Mouse (Mus musculus): ENCODE results near the gene Tpcn2. TPM values are rescaled to one million over a fixed set of nuclear protein-coding genes. Genes with fewer than 3 reads are reported as not detected.
A peak's percentile ranks its signal among the peaks of the same experiment; 100 is the strongest.

The Tpcn2 gene
- polyA plus RNA-seq, 1 experiment from 2014 or later = 2.4 TPM

DNA sequence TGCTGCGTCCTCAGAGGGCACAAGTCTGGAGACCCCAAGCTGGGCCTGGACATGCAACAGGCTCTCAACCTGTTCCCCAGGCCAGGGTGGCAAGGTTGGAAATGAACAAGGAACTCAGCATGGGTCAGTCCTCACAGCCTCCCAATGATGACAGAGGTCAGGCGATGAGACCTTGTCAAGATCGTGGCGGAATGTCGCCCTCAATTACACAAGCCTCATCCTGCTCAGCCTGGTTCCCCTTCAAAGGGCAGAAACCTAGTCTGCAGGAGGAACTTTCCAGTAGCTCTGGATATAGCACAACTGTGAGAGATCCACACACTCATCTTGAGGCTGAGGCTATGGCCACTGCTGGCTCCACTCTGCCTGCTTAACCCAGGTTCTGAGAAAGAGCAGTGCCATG lies 12.9 kb downstream of the Tpcn2 start:
- no peak for DNase-seq (ENCODE audit: low spot score)
- H3K36me3 ChIP-seq (ENCODE audit: control insufficient read depth, insufficient read depth, low read length) = no peaks in the 10 kb centered on the region; the same call in none of the 2 replicates
- no peak overlapping the region for H3K4me3 ChIP-seq (ENCODE audit: low read depth, low read length)
- no peaks in the 10 kb centered on the region for H3K9me3 ChIP-seq (ENCODE audit: control insufficient read depth, low read length)
- no peak overlapping the region for H3K9ac ChIP-seq (ENCODE audit: low read length)
- no peaks in the 10 kb centered on the region for H3K27me3 ChIP-seq (ENCODE audit: control insufficient read depth, insufficient read depth, low read length)
- no peak overlapping the region for H3K27ac ChIP-seq (ENCODE audit: low read depth, low read length)
- no peaks in the 10 kb centered on the region for H3K4me1 ChIP-seq (replicated peaks; ENCODE audit: control insufficient read depth, insufficient read depth, low read length)
- 94% methylated on average over 5 of the region's 5 CpGs for WGBS
- no peak for ATAC-seq (replicated peaks; ENCODE audit: low FRiP score)
- no peak overlapping the region for H3K4me2 ChIP-seq (ENCODE audit: low read depth, low read length, severe bottlenecking)

DNA sequence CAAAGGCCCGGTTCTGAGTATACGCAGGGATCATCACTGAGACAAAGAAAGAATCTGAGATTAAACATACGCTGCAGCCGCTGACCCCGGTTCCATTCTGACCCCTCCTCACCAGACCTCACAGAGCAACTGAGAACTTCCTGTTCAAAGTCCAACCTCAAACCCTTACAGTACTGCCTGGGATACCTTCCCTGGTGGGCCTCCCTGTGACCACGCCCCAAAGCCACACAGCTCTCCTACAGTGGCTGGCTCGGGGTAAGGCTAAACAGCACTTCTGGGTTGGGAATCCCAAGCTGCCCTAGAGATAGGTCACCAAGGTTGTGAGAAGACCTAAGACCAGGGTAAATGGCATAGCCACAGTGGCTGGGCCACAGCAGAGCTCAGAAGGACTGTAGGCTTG lies 14.9 kb downstream of the Tpcn2 start:
- DNase-seq (ENCODE audit: low spot score) (no peak), ATAC-seq (replicated peaks; ENCODE audit: low FRiP score) (no peak)
- no peak overlapping the region for H3K4me3 ChIP-seq (ENCODE audit: low read depth, low read length)
- no peaks in the 10 kb centered on the region for H3K4me1 ChIP-seq (replicated peaks; ENCODE audit: control insufficient read depth, insufficient read depth, low read length)
- no peaks in the 10 kb centered on the region for H3K9me3 ChIP-seq (ENCODE audit: control insufficient read depth, low read length)
- no peaks in the 10 kb centered on the region; the same call in none of the 2 replicates for H3K36me3 ChIP-seq (ENCODE audit: control insufficient read depth, insufficient read depth, low read length)
- no peak overlapping the region for H3K9ac ChIP-seq (ENCODE audit: low read length)
- 91% methylated on average over 7 of the region's 7 CpGs for WGBS
- no peaks in the 10 kb centered on the region for H3K27me3 ChIP-seq (ENCODE audit: control insufficient read depth, insufficient read depth, low read length)
- H3K27ac ChIP-seq (ENCODE audit: low read depth, low read length) = no peak overlapping the region
- H3K4me2 ChIP-seq (ENCODE audit: low read depth, low read length, severe bottlenecking) = no peak overlapping the region

DNA sequence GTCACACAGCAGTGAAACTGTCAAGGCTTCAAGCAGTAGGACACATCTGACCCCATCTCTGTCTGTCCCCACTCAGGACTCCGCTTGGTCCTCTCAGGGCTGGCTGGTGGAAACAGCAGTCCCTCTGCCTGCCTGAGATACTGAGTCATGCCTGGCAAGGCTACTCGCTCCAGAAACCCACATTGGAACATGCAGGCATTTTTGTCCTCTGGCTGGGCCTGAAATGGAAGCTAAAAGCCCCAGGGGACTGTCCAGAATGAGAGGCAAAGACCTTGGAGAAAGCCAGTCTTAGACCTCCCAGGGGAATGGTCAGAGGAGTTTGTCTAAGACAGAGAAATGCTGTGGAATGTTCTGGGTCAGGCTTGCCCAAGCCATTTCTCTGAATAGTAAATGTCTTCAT lies 17.8 kb downstream of the Tpcn2 start:
- Histone ChIP-seq H3K4me2 (ENCODE audit: low read depth, low read length, severe bottlenecking) (no peak overlapping the region), H3K9me3 (ENCODE audit: control insufficient read depth, low read length) (no peaks in the 10 kb centered on the region), H3K4me3 (ENCODE audit: low read depth, low read length) (no peak overlapping the region), H3K4me1 (replicated peaks; ENCODE audit: control insufficient read depth, insufficient read depth, low read length) (no peaks in the 10 kb centered on the region), H3K36me3 (ENCODE audit: control insufficient read depth, insufficient read depth, low read length) (no peaks in the 10 kb centered on the region), H3K27me3 (ENCODE audit: control insufficient read depth, insufficient read depth, low read length) (no peaks in the 10 kb centered on the region), H3K9ac (ENCODE audit: low read length) (no peak overlapping the region), H3K27ac (ENCODE audit: low read depth, low read length) (no peak overlapping the region)
- ATAC-seq (replicated peaks; ENCODE audit: low FRiP score) (no peak), DNase-seq (ENCODE audit: low spot score) (no peak)
- WGBS = 95% methylated on average over 2 of the region's 2 CpGs

DNA sequence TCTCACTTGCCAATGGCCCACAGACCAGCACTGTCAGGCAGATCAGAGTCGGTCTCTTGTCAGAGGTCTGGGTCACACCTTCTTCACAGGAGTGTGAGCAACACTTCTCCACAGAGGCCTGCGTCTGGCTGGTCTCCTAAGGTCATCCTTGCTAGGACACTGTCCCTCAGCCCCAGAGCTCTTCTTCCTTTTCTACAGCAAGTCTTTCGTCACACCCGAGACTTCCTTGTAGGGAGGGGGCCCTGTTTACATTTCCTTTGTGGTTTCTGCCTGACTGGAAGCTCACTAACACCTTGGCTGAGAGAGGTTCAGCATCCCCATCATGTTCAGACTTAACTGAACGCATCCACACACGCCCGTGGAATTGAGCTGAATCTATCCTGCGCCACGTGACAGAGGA lies 19.6 kb downstream of the Tpcn2 start:
- DNase-seq (ENCODE audit: low spot score) (no peak), ATAC-seq (replicated peaks; ENCODE audit: low FRiP score) (no peak)
- no peaks in the 10 kb centered on the region for H3K27me3 ChIP-seq (ENCODE audit: control insufficient read depth, insufficient read depth, low read length)
- H3K4me2 ChIP-seq (ENCODE audit: low read depth, low read length, severe bottlenecking) = no peak overlapping the region
- no peak overlapping the region for H3K4me3 ChIP-seq (ENCODE audit: low read depth, low read length)
- H3K9me3 ChIP-seq (ENCODE audit: control insufficient read depth, low read length) = no peaks in the 10 kb centered on the region
- no peaks in the 10 kb centered on the region for H3K4me1 ChIP-seq (replicated peaks; ENCODE audit: control insufficient read depth, insufficient read depth, low read length)
- H3K9ac ChIP-seq (ENCODE audit: low read length) = no peak overlapping the region
- 90% methylated on average over 9 of the region's 9 CpGs for WGBS
- H3K36me3 ChIP-seq (ENCODE audit: control insufficient read depth, insufficient read depth, low read length) = no peaks in the 10 kb centered on the region
- H3K27ac ChIP-seq (ENCODE audit: low read depth, low read length) = no peak overlapping the region

DNA sequence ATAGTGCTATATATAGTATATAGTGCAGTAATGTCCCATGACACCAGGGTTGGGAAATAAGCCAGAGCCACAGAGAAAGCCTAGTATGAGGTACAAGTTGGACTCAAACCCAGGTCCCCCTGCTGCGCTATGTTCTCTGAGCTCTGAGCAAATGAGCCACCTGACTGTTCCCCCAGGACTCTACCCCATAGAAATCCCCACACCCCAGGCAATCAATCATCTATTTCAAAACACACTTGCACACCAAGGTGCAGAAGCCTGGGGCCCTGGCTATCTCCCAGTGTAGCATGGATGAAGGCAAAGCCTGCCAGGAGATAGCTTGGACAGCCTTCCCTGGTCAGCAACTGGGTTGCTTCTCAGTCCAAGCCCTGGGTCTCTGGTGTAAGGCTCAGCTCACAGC lies 27.7 kb downstream of the Tpcn2 start:
- Histone ChIP-seq H3K27ac (ENCODE audit: low read depth, low read length) (no peak overlapping the region), H3K4me1 (replicated peaks; ENCODE audit: control insufficient read depth, insufficient read depth, low read length) (no peaks in the 10 kb centered on the region), H3K27me3 (ENCODE audit: control insufficient read depth, insufficient read depth, low read length) (no peaks in the 10 kb centered on the region), H3K4me3 (ENCODE audit: low read depth, low read length) (no peak overlapping the region), H3K36me3 (ENCODE audit: control insufficient read depth, insufficient read depth, low read length) (no peaks in the 10 kb centered on the region), H3K4me2 (ENCODE audit: low read depth, low read length, severe bottlenecking) (no peak overlapping the region), H3K9me3 (ENCODE audit: control insufficient read depth, low read length) (no peaks in the 10 kb centered on the region), H3K9ac (ENCODE audit: low read length) (no peak overlapping the region)
- ATAC-seq (replicated peaks; ENCODE audit: low FRiP score) (no peak), DNase-seq (ENCODE audit: low spot score) (no peak)
- 94% methylated on average over 1 of the region's 1 CpGs for WGBS

DNA sequence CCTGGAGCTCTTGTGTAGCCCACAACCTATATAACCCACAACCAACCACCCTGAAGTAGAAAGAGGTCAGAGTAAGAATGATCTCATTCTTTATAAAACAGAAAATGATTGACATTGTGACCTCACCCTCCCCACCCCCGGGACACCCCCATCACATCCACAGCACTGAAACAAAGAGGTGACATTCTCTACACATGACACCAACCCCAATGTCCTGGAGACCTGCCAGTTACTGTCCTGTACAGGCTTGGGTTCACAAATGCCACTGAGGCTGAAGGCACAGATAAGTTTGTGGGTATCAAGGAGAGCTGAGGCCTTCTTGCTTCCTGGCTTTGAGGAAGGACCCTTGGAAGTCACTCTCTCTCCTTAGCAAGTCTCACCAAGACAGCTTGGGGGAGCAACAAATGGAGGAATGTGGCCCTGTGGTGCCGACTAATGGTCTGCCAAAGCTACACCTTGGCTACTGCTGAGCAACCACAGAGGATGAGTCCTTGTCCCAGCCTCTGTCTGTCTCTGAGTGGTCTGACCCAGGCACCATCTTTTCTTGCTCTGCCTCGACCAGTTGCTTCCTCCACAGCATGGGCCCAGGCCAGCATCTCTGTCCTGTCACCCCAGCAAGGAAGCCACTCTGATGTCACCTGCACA lies 29.7 kb downstream of the Tpcn2 start:
- Histone ChIP-seq H3K36me3 (ENCODE audit: control insufficient read depth, insufficient read depth, low read length) (no peaks in the 10 kb centered on the region), H3K9ac (ENCODE audit: low read length) (no peak overlapping the region), H3K4me2 (ENCODE audit: low read depth, low read length, severe bottlenecking) (no peak overlapping the region), H3K27me3 (ENCODE audit: control insufficient read depth, insufficient read depth, low read length) (no peaks in the 10 kb centered on the region), H3K9me3 (ENCODE audit: control insufficient read depth, low read length) (no peaks in the 10 kb centered on the region), H3K27ac (ENCODE audit: low read depth, low read length) (no peak overlapping the region), H3K4me3 (ENCODE audit: low read depth, low read length) (no peak overlapping the region), H3K4me1 (replicated peaks; ENCODE audit: control insufficient read depth, insufficient read depth, low read length) (no peaks in the 10 kb centered on the region)
- WGBS = 70% methylated on average over 3 of the region's 3 CpGs
- no peak for ATAC-seq (replicated peaks; ENCODE audit: low FRiP score)
- DNase-seq (ENCODE audit: low spot score) = no peak

DNA sequence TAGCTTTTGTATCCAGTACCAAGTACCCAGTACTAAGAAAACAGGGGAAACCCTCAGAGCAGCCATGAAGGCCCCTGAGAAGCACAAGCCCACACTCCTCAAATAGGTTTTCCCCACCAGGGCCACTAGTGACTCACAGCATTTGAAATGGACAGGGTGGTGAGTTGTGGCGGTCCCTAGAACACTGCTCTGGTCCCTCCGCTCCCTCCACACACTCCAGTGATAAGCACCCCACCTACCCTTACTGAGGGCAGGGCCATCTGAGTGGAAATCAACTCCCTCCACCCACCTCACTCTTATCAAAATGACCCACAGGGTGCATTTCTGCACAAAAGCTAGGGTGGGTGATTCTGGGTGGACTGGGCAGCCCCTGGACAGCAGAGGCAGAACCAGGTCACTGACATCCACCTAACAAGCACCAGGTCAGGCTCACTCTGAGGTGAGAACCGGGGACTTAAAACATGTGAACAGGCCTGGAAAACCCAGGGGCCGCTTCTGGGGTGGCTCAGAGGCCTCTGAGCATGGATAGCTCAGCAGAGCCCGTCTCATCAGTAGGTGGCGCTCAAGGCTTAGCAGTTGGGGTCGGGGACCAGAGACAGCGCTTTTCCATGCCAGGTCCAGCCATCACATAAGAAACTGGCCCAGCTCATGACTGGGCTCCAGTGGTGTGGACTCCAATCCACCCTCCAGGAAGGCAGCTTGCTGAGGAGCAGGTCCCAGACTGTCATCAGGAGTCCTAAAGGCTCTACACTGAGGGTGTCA lies 30.9 kb downstream of the Tpcn2 start:
- ATAC-seq (replicated peaks; ENCODE audit: low FRiP score) (peak; percentile 76), DNase-seq (ENCODE audit: low spot score) (peak; percentile 89)
- H3K9ac ChIP-seq (ENCODE audit: low read length) = no peak overlapping the region; the same call in 1 of the 2 replicates
- no peaks in the 10 kb centered on the region for H3K36me3 ChIP-seq (ENCODE audit: control insufficient read depth, insufficient read depth, low read length)
- no peak overlapping the region for H3K4me2 ChIP-seq (ENCODE audit: low read depth, low read length, severe bottlenecking)
- no peaks in the 10 kb centered on the region for H3K9me3 ChIP-seq (ENCODE audit: control insufficient read depth, low read length)
- no peak overlapping the region for H3K27ac ChIP-seq (ENCODE audit: low read depth, low read length)
- no peaks in the 10 kb centered on the region for H3K4me1 ChIP-seq (replicated peaks; ENCODE audit: control insufficient read depth, insufficient read depth, low read length)
- H3K4me3 ChIP-seq (ENCODE audit: low read depth, low read length) = no peak overlapping the region
- no peaks in the 10 kb centered on the region for H3K27me3 ChIP-seq (ENCODE audit: control insufficient read depth, insufficient read depth, low read length)
- 27% methylated on average over 8 of the region's 8 CpGs for WGBS

DNA sequence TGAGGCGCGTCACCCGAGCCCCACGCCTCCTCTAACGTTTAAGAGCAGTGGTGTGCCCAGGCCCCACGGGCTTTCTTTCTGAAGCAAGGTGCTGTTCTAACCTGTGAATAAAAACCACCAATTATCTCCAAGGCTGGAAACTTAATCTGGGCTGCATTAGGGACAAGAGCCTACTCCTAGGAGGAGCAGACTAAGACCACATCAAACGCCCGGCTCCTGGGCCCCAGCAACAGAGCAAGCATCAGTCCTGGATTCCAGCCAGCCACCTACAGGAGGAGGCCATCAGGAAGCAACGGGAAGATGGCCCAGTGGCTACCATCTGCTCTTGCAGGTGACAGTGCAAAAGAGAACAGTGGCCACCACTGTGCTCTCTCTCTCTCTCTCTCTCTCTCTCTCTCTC lies 33.6 kb downstream of the Tpcn2 start:
- 73% methylated on average over 9 of the region's 9 CpGs for WGBS
- Histone ChIP-seq H3K27me3 (ENCODE audit: control insufficient read depth, insufficient read depth, low read length) (no peaks in the 10 kb centered on the region), H3K36me3 (ENCODE audit: control insufficient read depth, insufficient read depth, low read length) (no peaks in the 10 kb centered on the region), H3K4me2 (ENCODE audit: low read depth, low read length, severe bottlenecking) (no peak overlapping the region), H3K27ac (ENCODE audit: low read depth, low read length) (no peak overlapping the region), H3K9ac (ENCODE audit: low read length) (no peak overlapping the region), H3K4me1 (replicated peaks; ENCODE audit: control insufficient read depth, insufficient read depth, low read length) (no peaks in the 10 kb centered on the region), H3K9me3 (ENCODE audit: control insufficient read depth, low read length) (no peaks in the 10 kb centered on the region), H3K4me3 (ENCODE audit: low read depth, low read length) (no peak overlapping the region)
- ATAC-seq (replicated peaks; ENCODE audit: low FRiP score) (no peak), DNase-seq (ENCODE audit: low spot score) (no peak)

DNA sequence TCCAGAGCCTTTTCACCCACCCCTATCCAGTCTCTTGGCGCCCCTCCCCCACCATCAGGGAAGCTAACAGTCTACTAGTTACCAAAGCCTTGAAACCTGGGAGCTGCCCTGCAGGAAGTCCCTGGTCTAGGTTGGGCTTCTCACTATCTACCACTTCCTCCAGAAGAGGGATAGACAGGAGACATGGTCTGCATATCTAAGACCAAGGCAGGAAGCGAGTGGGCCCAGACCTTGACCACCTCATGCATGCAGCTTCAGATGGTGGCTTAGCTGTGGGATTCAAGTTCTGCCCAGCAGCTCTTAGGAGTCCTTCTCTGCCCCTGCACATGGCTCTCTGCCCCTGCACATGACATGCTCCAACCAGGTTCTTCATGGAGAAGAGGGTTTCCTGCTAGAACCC lies 34.9 kb downstream of the Tpcn2 start:
- no peaks in the 10 kb centered on the region for H3K36me3 ChIP-seq (ENCODE audit: control insufficient read depth, insufficient read depth, low read length)
- no peaks in the 10 kb centered on the region for H3K27me3 ChIP-seq (ENCODE audit: control insufficient read depth, insufficient read depth, low read length)
- DNase-seq (ENCODE audit: low spot score) = no peak
- WGBS = 78% methylated on average over 2 of the region's 2 CpGs
- no peak overlapping the region for H3K9ac ChIP-seq (ENCODE audit: low read length)
- H3K4me1 ChIP-seq (replicated peaks; ENCODE audit: control insufficient read depth, insufficient read depth, low read length) = no peaks in the 10 kb centered on the region
- no peak overlapping the region for H3K4me2 ChIP-seq (ENCODE audit: low read depth, low read length, severe bottlenecking)
- no peak overlapping the region for H3K27ac ChIP-seq (ENCODE audit: low read depth, low read length)
- H3K4me3 ChIP-seq (ENCODE audit: low read depth, low read length) = no peak overlapping the region
- no peak for ATAC-seq (replicated peaks; ENCODE audit: low FRiP score)
- no peaks in the 10 kb centered on the region for H3K9me3 ChIP-seq (ENCODE audit: control insufficient read depth, low read length)
